Mouse (Mus musculus) left cerebral cortex, postnatal 36 days (tissue): ENCODE results near the gene Apba3. TPM values are rescaled to one million over a fixed set of nuclear protein-coding genes. Genes with fewer than 3 reads are reported as not detected.

Experiments used
- DNase-seq, 2 experiments: peaks; one replicate each; pipeline ENCODE4 v3.0.0; 2021 to 2022; ENCODE audit warnings: low spot score in 2 of 2, mixed read lengths in 1 of 2
- intact Hi-C: fragments of 180-260 bp; cut with DNase I; formaldehyde crosslinking; loops from one replicate; pipeline ENCODE4 v1.15.1; 2025
- microRNA-seq: library from miRNA; unstranded; fragments of <30 nt; microRNA quantifications from one replicate; pipeline ENCODE4 v1.2.0, GENCODE M21; 2022
- total RNA-seq, 2 experiments: library from RNA; stranded (reverse); gene quantifications; 2 replicates each; pipeline ENCODE4 v1.2.3; 2021

Apba3 gene
- total RNA-seq, 2 experiments from 2014 or later, result 30.1 to 39.3 TPM

DNA sequence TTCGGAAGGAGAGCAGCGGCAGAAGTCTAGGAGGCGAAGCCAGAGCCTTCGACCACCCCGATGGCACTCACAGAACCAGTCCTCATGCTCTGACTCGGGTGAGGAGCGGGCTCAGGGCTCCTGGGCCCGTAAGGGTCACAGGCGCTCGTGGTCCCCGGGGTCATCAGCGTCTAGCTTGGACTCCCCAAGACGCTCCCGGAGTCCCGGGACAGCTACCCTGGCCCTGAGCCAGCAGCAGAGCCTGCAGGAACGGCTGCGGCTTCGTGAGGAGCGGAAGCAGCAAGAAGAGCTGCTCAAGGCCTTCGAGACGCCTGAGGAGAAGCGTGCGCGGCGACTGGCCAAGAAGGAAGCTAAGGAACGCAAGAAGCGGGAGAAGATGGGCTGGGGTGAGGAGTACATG lies 55.7 kb downstream of the Apba3 start:
- intact Hi-C loops, result no loop called here
- DNase-seq, result no peak

Small RNA genes lying within 50 kb of the gene (microRNA-seq; reads per million reads assigned to microRNA genes)
- 29.2 reads per million, percentile 44 among the genes with 10 or more reads in this experiment for gene Mir3057

Other genes starting within 250 kb of the Apba3 start
- gene Diras1, start 241.3 kb upstream of the Apba3 start, total RNA-seq, result 100 to 1,000 TPM; 102 to 111 TPM
- gene Slc39a3, start 229.5 kb upstream of the Apba3 start, total RNA-seq, result 10 to 100 TPM; 66.9 to 74.2 TPM
- 100 to 1,000 TPM; 169 to 176 TPM for gene Sgta, start 206.8 kb upstream of the Apba3 start, total RNA-seq
- gene Thop1, start 196.9 kb upstream of the Apba3 start, total RNA-seq, result 10 to 100 TPM; 47.0 to 49.8 TPM
- gene Creb3l3, start 168.1 kb upstream of the Apba3 start, total RNA-seq, result under 1 TPM; 0.23 to 0.72 TPM
- gene Map2k2, start 161.0 kb upstream of the Apba3 start, total RNA-seq, result 100 to 1,000 TPM; 120 to 133 TPM
- gene Zbtb7a, start 131.7 kb upstream of the Apba3 start, total RNA-seq, result 100 to 1,000 TPM; 120 to 133 TPM
- 10 to 100 TPM; 26.7 to 31.8 TPM for gene Pias4, start 99.0 kb upstream of the Apba3 start, total RNA-seq
- gene Eef2, start 90.3 kb upstream of the Apba3 start, total RNA-seq, result 100 to 1,000 TPM; 857 to 954 TPM
- gene Dapk3, start 84.0 kb upstream of the Apba3 start, total RNA-seq, result 10 to 100 TPM; 75.0 to 76.4 TPM
- gene 4930442H23Rik, start 83.1 kb upstream of the Apba3 start, total RNA-seq, result not detected
- gene Nmrk2, start 64.9 kb upstream of the Apba3 start, total RNA-seq, result under 1 TPM in 1 of 2 experiments, not detected in 1; 0.34 TPM
- 100 to 1,000 TPM; 202 to 212 TPM for gene Atcay, start 36.1 kb upstream of the Apba3 start, total RNA-seq
- gene Zfr2, start 33.8 kb upstream of the Apba3 start, total RNA-seq, result 10 to 100 TPM; 54.9 to 72.9 TPM
- 100 to 1,000 TPM; 191 to 213 TPM for gene Matk, start 14.0 kb upstream of the Apba3 start, total RNA-seq
- gene Mrpl54, start within 50 bp of the Apba3 start, total RNA-seq, result 10 to 100 TPM; 43.0 to 48.2 TPM
- under 1 TPM in 1 of 2 experiments, not detected in 1; 0.50 TPM for gene Tjp3, start 24.6 kb downstream of the Apba3 start, total RNA-seq
- gene Pip5k1c, start 26.0 kb downstream of the Apba3 start, total RNA-seq, result 100 to 1,000 TPM; 419 to 450 TPM
- 10 to 100 TPM; 29.7 to 31.7 TPM for gene Cactin, start 54.1 kb downstream of the Apba3 start, total RNA-seq
- under 1 TPM; 0.45 to 0.99 TPM for gene Tbxa2r, start 61.8 kb downstream of the Apba3 start, total RNA-seq
- gene Gipc3, start 76.3 kb downstream of the Apba3 start, total RNA-seq, result 1 to 10 TPM; 1.4 to 1.8 TPM
- 10 to 100 TPM; 27.0 to 35.5 TPM for gene Hmg20b, start 83.5 kb downstream of the Apba3 start, total RNA-seq
- 10 to 100 TPM; 39.6 to 40.9 TPM for gene Mfsd12, start 90.5 kb downstream of the Apba3 start, total RNA-seq
- 1 to 10 TPM in 1 of 2 experiments, under 1 TPM in 1; 0.49 to 2.2 TPM for gene 4930404N11Rik, start 98.9 kb downstream of the Apba3 start, total RNA-seq
- 10 to 100 TPM; 67.8 to 72.2 TPM for gene Fzr1, start 111.6 kb downstream of the Apba3 start, total RNA-seq
- gene Dohh, start 117.5 kb downstream of the Apba3 start, total RNA-seq, result 100 to 1,000 TPM in 1 of 2 experiments, 10 to 100 TPM in 1; 80.0 to 103 TPM
- gene Gm48551, start 117.5 kb downstream of the Apba3 start, total RNA-seq, result 1 to 10 TPM; 2.5 to 4.3 TPM
- gene Gm48552, start 122.0 kb downstream of the Apba3 start, total RNA-seq, result 1 to 10 TPM; 1.9 to 4.9 TPM
- under 1 TPM; 0.77 to 0.94 TPM for gene Smim24, start 126.1 kb downstream of the Apba3 start, total RNA-seq
- 10 to 100 TPM; 87.9 to 96.9 TPM for gene Nfic, start 188.7 kb downstream of the Apba3 start, total RNA-seq
- 100 to 1,000 TPM; 256 to 303 TPM for gene Celf5, start 215.7 kb downstream of the Apba3 start, total RNA-seq
- gene Ncln, start 229.4 kb downstream of the Apba3 start, total RNA-seq, result 10 to 100 TPM; 74.9 to 88.8 TPM
- gene S1pr4, start 233.2 kb downstream of the Apba3 start, total RNA-seq, result under 1 TPM; 0.43 to 0.52 TPM